Mouse (Mus musculus) adrenal gland, postnatal 14 days (tissue): ENCODE data around the gene Mucl3. TPM values are rescaled to one million over a fixed set of nuclear protein-coding genes. Genes with fewer than 3 reads are reported as not detected.

ENCODE experiments used
- DNase-seq: peaks from one replicate; pipeline ENCODE4 v3.0.0; 2021; ENCODE audit warnings: mixed read lengths
- total RNA-seq: library from RNA; stranded (reverse); gene quantifications from 2 replicates; pipeline ENCODE4 v1.2.3, GENCODE M21; 2021

The Mucl3 gene
- total RNA-seq, 1 experiment from 2014 or later = not detected

GRCm38 (mm10) chr17:35635202-35635601 lies 8.3 kb downstream of the Mucl3 start:
- DNase-seq = no peak

GRCm38 (mm10) chr17:35633992-35634391 lies 9.5 kb downstream of the Mucl3 start:
- DNase-seq = peak; percentile 45

- no peak for DNase-seq
These were observed 17.0 kb downstream of the Mucl3 start, which contains the start of gene Gm9573 for GRCm38 (mm10) chr17:35626537-35626936. TSS of gene Gm9573 (minus strand) at chr17:35626637.

- DNase-seq = no peak
These were observed 26.4 kb downstream of the Mucl3 start for GRCm38 (mm10) chr17:35617127-35617526.

GRCm38 (mm10) chr17:35601736-35602354 lies 41.6 kb downstream of the Mucl3 start:
- no peak for DNase-seq

- no peak for DNase-seq
These were observed 42.2 kb downstream of the Mucl3 start, which contains the start of gene Sfta2 for GRCm38 (mm10) chr17:35601249-35601648. TSS of gene Sfta2 (plus strand) at chr17:35601549.

GRCm38 (mm10) chr17:35597399-35597798 lies 46.1 kb downstream of the Mucl3 start:
- no peak for DNase-seq

- DNase-seq = no peak
These were observed 49.0 kb downstream of the Mucl3 start for GRCm38 (mm10) chr17:35594456-35594855.

- DNase-seq = no peak
These were observed 49.7 kb downstream of the Mucl3 start for GRCm38 (mm10) chr17:35593786-35594185.

GRCm38 (mm10) chr17:35592131-35592530 lies 51.4 kb downstream of the Mucl3 start:
- no peak for DNase-seq

GRCm38 (mm10) chr17:35591731-35592130 lies 51.8 kb downstream of the Mucl3 start:
- no peak for DNase-seq

GRCm38 (mm10) chr17:35591219-35591578 lies 52.3 kb downstream of the Mucl3 start:
- DNase-seq = no peak

- peak; percentile 88 for DNase-seq
These were observed 52.9 kb downstream of the Mucl3 start for GRCm38 (mm10) chr17:35590410-35591218.

GRCm38 (mm10) chr17:35588387-35588786 lies 55.1 kb downstream of the Mucl3 start:
- DNase-seq = no peak

GRCm38 (mm10) chr17:35587291-35587690 lies 56.2 kb downstream of the Mucl3 start:
- DNase-seq = no peak

Other genes starting within 250 kb of the Mucl3 start
- gene H2-Q6, start 218.8 kb downstream of the Mucl3 start, total RNA-seq = 0.74 and 7.4 TPM in 2 replicates
- 2.7 and 11.1 TPM in 2 replicates for gene H2-Q7, start 204.5 kb downstream of the Mucl3 start, total RNA-seq
- 4.4 and 61.3 TPM in 2 replicates for gene H2-Q10, start 173.6 kb downstream of the Mucl3 start, total RNA-seq
- gene Pou5f1, start 137.7 kb downstream of the Mucl3 start, total RNA-seq = 0.26 and 0.45 TPM in 2 replicates
- gene Tcf19, start 126.9 kb downstream of the Mucl3 start, total RNA-seq = 19.9 and 21.4 TPM in 2 replicates
- gene Cchcr1, start 126.6 kb downstream of the Mucl3 start, total RNA-seq = 12.0 and 14.3 TPM in 2 replicates
- not detected in 2 replicates for gene Psors1c2, start 110.5 kb downstream of the Mucl3 start, total RNA-seq
- 0.23 and 0.37 TPM in 2 replicates for gene Cdsn, start 91.6 kb downstream of the Mucl3 start, total RNA-seq
- not detected in 2 replicates for gene 2300002M23Rik, start 76.2 kb downstream of the Mucl3 start, total RNA-seq
- not detected in 2 replicates for gene Sfta2, start 42.1 kb downstream of the Mucl3 start, total RNA-seq
- gene Gm9573, start 17.1 kb downstream of the Mucl3 start, total RNA-seq = not detected in 2 replicates
- 49.6 and 52.0 TPM in 2 replicates for gene Vars2, start 23.9 kb upstream of the Mucl3 start, total RNA-seq
- 24.3 and 24.7 TPM in 2 replicates for gene Gtf2h4, start 30.0 kb upstream of the Mucl3 start, total RNA-seq
- gene Ddr1, start 60.9 kb upstream of the Mucl3 start, total RNA-seq = 36.3 and 36.4 TPM in 2 replicates
- 12.7 and 26.3 TPM in 2 replicates for gene Ier3, start 178.0 kb upstream of the Mucl3 start, total RNA-seq
- gene Flot1, start 179.5 kb upstream of the Mucl3 start, total RNA-seq = 52.4 and 59.5 TPM in 2 replicates
- 285 and 320 TPM in 2 replicates for gene Tubb5, start 194.6 kb upstream of the Mucl3 start, total RNA-seq
- gene Mdc1, start 197.8 kb upstream of the Mucl3 start, total RNA-seq = 20.6 and 21.9 TPM in 2 replicates
- 10.6 and 15.9 TPM in 2 replicates for gene Nrm, start 217.6 kb upstream of the Mucl3 start, total RNA-seq
- 29.5 and 44.4 TPM in 2 replicates for gene Ppp1r18, start 221.9 kb upstream of the Mucl3 start, total RNA-seq
- gene Dhx16, start 236.1 kb upstream of the Mucl3 start, total RNA-seq = 40.2 and 41.1 TPM in 2 replicates